Mouse (Mus musculus): ENCODE data around the gene Rdx. TPM values are rescaled to one million over a fixed set of nuclear protein-coding genes. Genes with fewer than 3 reads are reported as not detected.

The Rdx gene
- total RNA-seq, 1 experiment, result 97.0 TPM

- Histone ChIP-seq H3K9ac (ENCODE audit: insufficient read depth, low read depth, low read length, poor library complexity, severe bottlenecking) (no peak overlapping the region), H3K36me3 (ENCODE audit: control insufficient read depth, insufficient read depth, low read length, poor library complexity, severe bottlenecking) (no peaks in the 10 kb centered on the region), H3K4me1 (ENCODE audit: control insufficient read depth in 2 of 2, insufficient read depth in 2 of 2, low read length in 2 of 2, poor library complexity in 1 of 2) (no peaks in the 10 kb centered on the region), H3K9me3 (ENCODE audit: control insufficient read depth, insufficient read depth, low read depth, low read length) (peaks cover 6% of the 10 kb centered on the region; the same call in 1 of the 2 replicates), H3K27ac (ENCODE audit: insufficient read depth, low read depth, low read length, poor library complexity, severe bottlenecking) (no peak overlapping the region), H3K4me3 (ENCODE audit: insufficient read depth in 1 of 2, low read depth in 1 of 2, low read length in 2 of 2, poor library complexity in 1 of 2, severe bottlenecking in 1 of 2) (no peak overlapping the region)
- TF ChIP-seq HCFC1 (IDR thresholded peaks at IDR 0.05; ENCODE audit: borderline replicate concordance, insufficient read depth, low read length) (no peak), MAFK (IDR thresholded peaks at IDR 0.05; ENCODE audit: insufficient read depth, low read depth, low read length) (no peak), ZNF384 (IDR thresholded peaks at IDR 0.05; ENCODE audit: low read depth, low read length) (no peak), ZC3H11A (IDR thresholded peaks at IDR 0.05; ENCODE audit: borderline replicate concordance, low read depth, low read length) (no peak), CHD2 (IDR thresholded peaks at IDR 0.05; ENCODE audit: low read depth, low read length) (no peak)
- no peak for DNase-seq (ENCODE audit: low read depth, low spot score)
- in situ Hi-C loops (cut with MboI; ENCODE audit: low sequenced_read_pairs in 2 of 2, unreplicated experiment in 2 of 2), result no loop called here
Measured at GRCm38 (mm10) chr9:52037493-52037892, 9.5 kb upstream of the Rdx start.

- Histone ChIP-seq H3K4me3 (ENCODE audit: insufficient read depth in 1 of 2, low read depth in 1 of 2, low read length in 2 of 2, poor library complexity in 1 of 2, severe bottlenecking in 1 of 2) (no peak overlapping the region), H3K36me3 (ENCODE audit: control insufficient read depth, insufficient read depth, low read length, poor library complexity, severe bottlenecking) (no peaks in the 10 kb centered on the region), H3K9ac (ENCODE audit: insufficient read depth, low read depth, low read length, poor library complexity, severe bottlenecking) (no peak overlapping the region), H3K27ac (ENCODE audit: insufficient read depth, low read depth, low read length, poor library complexity, severe bottlenecking) (no peak overlapping the region), H3K9me3 (ENCODE audit: control insufficient read depth, insufficient read depth, low read depth, low read length) (no peaks in the 10 kb centered on the region; the same call in 1 of the 2 replicates), H3K4me1 (ENCODE audit: control insufficient read depth in 2 of 2, insufficient read depth in 2 of 2, low read length in 2 of 2, poor library complexity in 1 of 2) (no peaks in the 10 kb centered on the region)
- no peak for TF ChIP-seq HCFC1 (IDR thresholded peaks at IDR 0.05; ENCODE audit: borderline replicate concordance, insufficient read depth, low read length)
- no peak for TF ChIP-seq ZC3H11A (IDR thresholded peaks at IDR 0.05; ENCODE audit: borderline replicate concordance, low read depth, low read length)
- TF ChIP-seq ZNF384 (IDR thresholded peaks at IDR 0.05; ENCODE audit: low read depth, low read length), result no peak
- in situ Hi-C loops (cut with MboI; ENCODE audit: low sequenced_read_pairs in 2 of 2, unreplicated experiment in 2 of 2), result no loop called here
- DNase-seq (ENCODE audit: low read depth, low spot score), result no peak
Measured at GRCm38 (mm10) chr9:52041657-52042056, 5.3 kb upstream of the Rdx start.

GRCm38 (mm10) chr9:52046686-52047085 lies 287 bp upstream of the Rdx start:
- TF ChIP-seq CHD2 (IDR thresholded peaks at IDR 0.05; ENCODE audit: low read depth, low read length) (no peak), ZC3H11A (IDR thresholded peaks at IDR 0.05; ENCODE audit: borderline replicate concordance, low read depth, low read length) (no peak), HCFC1 (IDR thresholded peaks at IDR 0.05; ENCODE audit: borderline replicate concordance, insufficient read depth, low read length) (no peak), ZNF384 (IDR thresholded peaks at IDR 0.05; ENCODE audit: low read depth, low read length) (no peak), MAFK (IDR thresholded peaks at IDR 0.05; ENCODE audit: insufficient read depth, low read depth, low read length) (no peak)
- in situ Hi-C loops (cut with MboI; ENCODE audit: low sequenced_read_pairs in 2 of 2, unreplicated experiment in 2 of 2), result no loop called here
- Histone ChIP-seq H3K9me3 (ENCODE audit: control insufficient read depth, insufficient read depth, low read depth, low read length) (no peaks in the 10 kb centered on the region), H3K9ac (ENCODE audit: insufficient read depth, low read depth, low read length, poor library complexity, severe bottlenecking) (no peak overlapping the region), H3K4me3 (ENCODE audit: insufficient read depth in 1 of 2, low read depth in 1 of 2, low read length in 2 of 2, poor library complexity in 1 of 2, severe bottlenecking in 1 of 2) (no peak overlapping the region), H3K4me1 (ENCODE audit: control insufficient read depth in 2 of 2, insufficient read depth in 2 of 2, low read length in 2 of 2, poor library complexity in 1 of 2) (0 out of 4 replicates have a peak, but pooled peaks cover 0 to 2% of the 10 kb centered on the region in 2 experiments), H3K36me3 (ENCODE audit: control insufficient read depth, insufficient read depth, low read length, poor library complexity, severe bottlenecking) (no peaks in the 10 kb centered on the region), H3K27ac (ENCODE audit: insufficient read depth, low read depth, low read length, poor library complexity, severe bottlenecking) (no peak overlapping the region)
- DNase-seq (ENCODE audit: low read depth, low spot score), result peak; percentile 2

GRCm38 (mm10) chr9:52047821-52048649 lies 1.1 kb downstream of the Rdx start:
- TF ChIP-seq HCFC1 (IDR thresholded peaks at IDR 0.05; ENCODE audit: borderline replicate concordance, insufficient read depth, low read length) (0 out of 2 replicates have a peak, but pooled peaks have one; percentile 20), ZC3H11A (IDR thresholded peaks at IDR 0.05; ENCODE audit: borderline replicate concordance, low read depth, low read length) (no peak), CHD2 (IDR thresholded peaks at IDR 0.05; ENCODE audit: low read depth, low read length) (no peak)
- in situ Hi-C loops (cut with MboI; ENCODE audit: low sequenced_read_pairs in 2 of 2, unreplicated experiment in 2 of 2), result no loop called here
- H3K4me3 ChIP-seq (ENCODE audit: insufficient read depth in 1 of 2, low read depth in 1 of 2, low read length in 2 of 2, poor library complexity in 1 of 2, severe bottlenecking in 1 of 2), result peak overlapping the region; percentile 93 to 96
- no peaks in the 10 kb centered on the region for H3K36me3 ChIP-seq (ENCODE audit: control insufficient read depth, insufficient read depth, low read length, poor library complexity, severe bottlenecking)
- H3K27ac ChIP-seq (ENCODE audit: insufficient read depth, low read depth, low read length, poor library complexity, severe bottlenecking), result peak overlapping the region; percentile 76; the same call in 1 of the 2 replicates
- H3K9ac ChIP-seq (ENCODE audit: insufficient read depth, low read depth, low read length, poor library complexity, severe bottlenecking), result peak overlapping the region; percentile 99
- peak; percentile 42 for DNase-seq (ENCODE audit: low read depth, low spot score)
- H3K4me1 ChIP-seq (ENCODE audit: control insufficient read depth in 2 of 2, insufficient read depth in 2 of 2, low read length in 2 of 2, poor library complexity in 1 of 2), result 0 out of 4 replicates have a peak, but pooled peaks cover 0 to 2% of the 10 kb centered on the region in 2 experiments
- no peaks in the 10 kb centered on the region for H3K9me3 ChIP-seq (ENCODE audit: control insufficient read depth, insufficient read depth, low read depth, low read length)

Data from ES-E14 (cell line).